Mouse (Mus musculus) megakaryocyte-erythroid progenitor cell, adult 5-6 weeks (primary cell): ENCODE measurements around the gene Dhx9. TPM values are rescaled to one million over a fixed set of nuclear protein-coding genes. Genes with fewer than 3 reads are reported as not detected.

Experiments
- total RNA-seq, 2 experiments: library from RNA; stranded (forward) in 1 of 2; stranded (reverse) in 1 of 2; fragments of 200-1000, 215-1000 nt in 1 of 2; fragments of >200 nt in 1 of 2; fragmentation: Nextera tagmentation in 1 of 2; gene quantifications; 2 replicates each; pipeline ENCODE4 v1.2.3; 2014 to 2017

The Dhx9 gene
- total RNA-seq, 2 experiments from 2014 or later, result 136 to 209 TPM

Other genes with a start within 250 kb of the Dhx9 start
- gene Lamc1, start 154.9 kb downstream of the Dhx9 start, total RNA-seq (2014; fragmentation: Nextera tagmentation), result 2.7 and 3.0 TPM in 2 replicates
- 0.91 and 1.3 TPM in 2 replicates for gene Lamc1, start 154.9 kb downstream of the Dhx9 start, total RNA-seq (2017)
- gene Shcbp1l, start 62.5 kb downstream of the Dhx9 start, total RNA-seq (2014; fragmentation: Nextera tagmentation), result 1.3 and 1.6 TPM in 2 replicates
- gene Shcbp1l, start 62.5 kb downstream of the Dhx9 start, total RNA-seq (2017), result 0.34 and 0.70 TPM in 2 replicates
- gene Npl, start 62.4 kb upstream of the Dhx9 start, total RNA-seq (2014; fragmentation: Nextera tagmentation), result 2.1 and 4.5 TPM in 2 replicates
- 3.4 and 7.2 TPM in 2 replicates for gene Npl, start 62.4 kb upstream of the Dhx9 start, total RNA-seq (2017)
- gene Rgs8, start 165.4 kb upstream of the Dhx9 start, total RNA-seq (2014; fragmentation: Nextera tagmentation), result not detected in 2 replicates
- gene Rgs8, start 165.4 kb upstream of the Dhx9 start, total RNA-seq (2017), result not detected in 2 replicates